Mouse (Mus musculus) liver, adult 2 months (tissue): ENCODE data around the gene Ubap2. TPM values are rescaled to one million over a fixed set of nuclear protein-coding genes. Genes with fewer than 3 reads are reported as not detected.
A peak's percentile ranks its signal among the peaks of the same experiment; 100 is the strongest.

Experiments
- DNase-seq: peaks from one replicate; pipeline ENCODE4 v3.0.0-alpha.2; 2011; ENCODE audit warnings: low read depth, low spot score; ENCODE audit errors: extremely low read depth
- H3K27ac ChIP-seq: fragments of 200-500 bp; replicated peaks from 2 replicates; pipeline ENCODE4 v1.5.1; 2012; ENCODE audit warnings: low read depth, mild to moderate bottlenecking, control low read depth, inconsistent platforms, low read length; ENCODE audit not compliant: insufficient read depth
- H3K27me3 ChIP-seq: fragments of 200-500 bp; 2 replicates; pipeline ENCODE4 v1.6.1; 2012; ENCODE audit warnings: mild to moderate bottlenecking, moderate library complexity, low read length, inconsistent platforms; ENCODE audit not compliant: control insufficient read depth, insufficient read depth
- H3K36me3 ChIP-seq: fragments of 200-500 bp; 2 replicates; pipeline ENCODE4 v1.6.1; 2012; ENCODE audit warnings: low read length, inconsistent platforms; ENCODE audit not compliant: control insufficient read depth, insufficient read depth
- H3K4me1 ChIP-seq: fragments of 200-500 bp; 2 replicates; pipeline ENCODE4 v1.6.1; 2011; ENCODE audit warnings: low read length; ENCODE audit not compliant: control insufficient read depth, insufficient read depth
- H3K4me3 ChIP-seq: fragments of 200-500 bp; 2 replicates; pipeline ENCODE4 v1.5.1; 2011; ENCODE audit warnings: low read depth, mild to moderate bottlenecking, control low read depth, low read length, moderate library complexity; ENCODE audit not compliant: insufficient read depth
- H3K79me2 ChIP-seq: fragments of 200-500 bp; 2 replicates; pipeline ENCODE4 v1.6.1; 2012; ENCODE audit warnings: inconsistent platforms, mild to moderate bottlenecking, low read length, moderate library complexity; ENCODE audit not compliant: control insufficient read depth, insufficient read depth
- H3K9ac ChIP-seq: fragments of 200-500 bp; 2 replicates; pipeline ENCODE4 v1.6.1; 2012; ENCODE audit warnings: low read depth, mild to moderate bottlenecking, control low read depth, inconsistent platforms, low read length
- CTCF ChIP-seq: fragments of 200-500 bp; IDR thresholded peaks from 2 replicates; pipeline ENCODE4 v1.5.1; 2011; ENCODE audit warnings: low read depth, low read length, control low read depth
- POLR2A ChIP-seq: fragments of 200-500 bp; IDR thresholded peaks from 2 replicates; pipeline ENCODE4 v1.6.1; 2011; ENCODE audit warnings: low read length, control low read depth; ENCODE audit not compliant: insufficient read depth; ENCODE audit errors: extremely low read depth
- WGBS: fragments of 180-500 bp; shearing (Covaris S2); methylation state at CpG from one replicate; pipeline ENCODE4 v1.1.7; 2018; 5-methylcytosine and 5-hydroxymethylcytosine counted together
- polyA plus RNA-seq: library from polyadenylated mRNA; depleted of rRNA; stranded (reverse); fragments of >200 nt; gene quantifications from 2 replicates; pipeline ENCODE4 v1.2.3, GENCODE M21; 2012
- total RNA-seq: library from RNA; depleted of rRNA; stranded (reverse); fragments of >200 nt; gene quantifications from 2 replicates; pipeline ENCODE4 v1.2.3, GENCODE M21; 2014

Gene Ubap2
- total and polyA plus RNA-seq, 2 experiments = 3.0 to 23.0 TPM

DNA sequence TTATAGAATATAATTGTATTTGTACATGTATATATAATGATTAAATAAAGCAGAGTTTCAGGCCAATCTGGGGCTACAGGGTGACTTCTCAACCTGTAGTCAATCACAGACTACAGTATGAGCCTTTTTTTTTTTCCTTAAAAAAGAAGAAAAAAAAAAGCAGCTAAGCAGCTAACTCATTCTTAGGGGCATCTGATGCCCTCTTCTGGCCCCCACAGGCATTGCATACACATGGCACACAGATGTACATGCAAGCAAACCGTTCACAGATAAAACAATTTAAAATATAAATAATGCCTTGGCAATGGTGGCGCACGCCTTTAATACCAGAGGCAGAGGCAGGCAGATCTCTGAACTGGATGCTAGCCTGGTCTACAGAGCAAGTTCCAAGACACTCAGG lies 48.6 kb downstream of the Ubap2 start:
- Histone ChIP-seq H3K36me3 (peaks cover 50% of the 10 kb centered on the region), H3K27ac (no peak overlapping the region), H3K9ac (no peak overlapping the region), H3K27me3 (no peaks in the 10 kb centered on the region), H3K79me2 (no peaks in the 10 kb centered on the region), H3K4me3 (no peak overlapping the region), H3K4me1 (no peaks in the 10 kb centered on the region)
- TF ChIP-seq POLR2A (no peak), CTCF (peak; percentile 50; the same call in 1 of the 2 replicates)
- WGBS = 73% methylated on average over 3 of the region's 3 CpGs
- DNase-seq = peak; percentile 16

DNA sequence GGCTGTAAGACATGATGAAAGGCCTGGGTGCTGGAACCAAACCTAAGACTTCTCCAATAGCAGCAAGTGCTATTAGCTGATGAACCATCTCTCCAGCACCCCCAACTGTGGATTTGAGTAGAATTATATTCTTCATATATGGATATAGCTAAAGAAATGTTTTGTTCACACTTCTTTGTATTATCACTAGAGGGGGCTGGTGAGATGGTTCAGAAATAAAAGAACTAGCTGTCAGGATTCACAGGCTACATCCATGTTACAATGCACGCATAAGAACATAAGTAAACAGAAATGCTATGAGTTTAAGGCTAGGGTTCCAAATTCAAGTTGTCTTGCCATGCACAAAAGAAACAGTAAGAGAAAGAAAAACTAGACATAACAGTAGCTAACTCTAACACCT lies 49.5 kb downstream of the Ubap2 start:
- 88% methylated on average over 1 of the region's 1 CpGs for WGBS
- no peaks in the 10 kb centered on the region for H3K4me1 ChIP-seq
- no peaks in the 10 kb centered on the region for H3K27me3 ChIP-seq
- no peak overlapping the region for H3K4me3 ChIP-seq
- peaks cover 55% of the 10 kb centered on the region for H3K36me3 ChIP-seq
- no peak for TF ChIP-seq POLR2A
- TF ChIP-seq CTCF = no peak
- no peaks in the 10 kb centered on the region for H3K79me2 ChIP-seq
- DNase-seq = no peak
- no peak overlapping the region for H3K9ac ChIP-seq
- no peak overlapping the region for H3K27ac ChIP-seq

DNA sequence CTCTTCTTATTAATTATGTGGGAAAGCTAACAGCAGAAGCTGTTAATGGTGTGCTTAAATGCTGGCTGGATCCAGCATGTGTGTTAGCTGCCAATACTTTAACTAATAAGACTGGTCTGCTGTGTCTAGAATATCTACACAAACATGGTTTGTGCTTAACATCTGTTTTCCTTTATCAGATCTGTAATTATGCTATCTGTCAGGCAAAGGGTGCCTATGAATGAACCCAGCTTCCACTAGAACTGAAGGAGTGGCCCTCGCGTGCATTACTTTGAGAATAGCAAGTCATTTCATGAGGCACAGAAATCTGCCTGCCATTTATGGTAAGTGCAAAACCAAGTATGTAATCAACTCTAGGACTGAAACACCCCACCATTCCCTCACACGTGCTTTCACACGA lies 66.9 kb downstream of the Ubap2 start:
- H3K9ac ChIP-seq = no peak overlapping the region
- H3K36me3 ChIP-seq = peaks cover 58% of the 10 kb centered on the region
- H3K79me2 ChIP-seq = no peaks in the 10 kb centered on the region; the same call in 1 of the 2 replicates
- no peak overlapping the region for H3K27ac ChIP-seq
- TF ChIP-seq POLR2A (no peak), CTCF (no peak)
- no peaks in the 10 kb centered on the region for H3K4me1 ChIP-seq
- H3K27me3 ChIP-seq = no peaks in the 10 kb centered on the region
- no peak for DNase-seq
- H3K4me3 ChIP-seq = no peak overlapping the region
- WGBS = 86% methylated on average over 4 of the region's 4 CpGs

DNA sequence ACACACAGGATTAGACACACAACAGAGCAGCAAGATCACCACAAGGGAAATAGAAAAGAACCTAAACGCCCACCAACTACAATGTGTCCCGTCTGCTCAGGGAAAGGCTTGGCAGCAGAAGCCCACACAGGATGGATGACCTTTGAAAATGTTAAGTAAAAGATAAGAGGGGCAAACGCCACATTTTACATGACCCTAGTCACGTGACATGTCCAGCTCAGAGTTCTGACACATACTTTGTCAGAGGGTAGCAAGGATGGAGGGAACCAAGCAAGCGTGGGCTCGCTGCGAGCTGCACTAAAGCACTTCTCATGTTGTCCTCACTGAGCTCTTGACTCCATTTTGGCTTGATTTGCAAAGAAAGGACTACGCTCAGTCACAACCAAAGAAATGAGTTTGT lies 69.2 kb downstream of the Ubap2 start:
- Histone ChIP-seq H3K79me2 (no peaks in the 10 kb centered on the region; the same call in 1 of the 2 replicates), H3K9ac (no peak overlapping the region), H3K4me1 (no peaks in the 10 kb centered on the region), H3K27ac (no peak overlapping the region), H3K36me3 (peaks cover 67% of the 10 kb centered on the region), H3K4me3 (no peak overlapping the region), H3K27me3 (no peaks in the 10 kb centered on the region)
- WGBS = 86% methylated on average over 8 of the region's 8 CpGs
- TF ChIP-seq POLR2A (no peak), CTCF (no peak)
- DNase-seq = no peak

DNA sequence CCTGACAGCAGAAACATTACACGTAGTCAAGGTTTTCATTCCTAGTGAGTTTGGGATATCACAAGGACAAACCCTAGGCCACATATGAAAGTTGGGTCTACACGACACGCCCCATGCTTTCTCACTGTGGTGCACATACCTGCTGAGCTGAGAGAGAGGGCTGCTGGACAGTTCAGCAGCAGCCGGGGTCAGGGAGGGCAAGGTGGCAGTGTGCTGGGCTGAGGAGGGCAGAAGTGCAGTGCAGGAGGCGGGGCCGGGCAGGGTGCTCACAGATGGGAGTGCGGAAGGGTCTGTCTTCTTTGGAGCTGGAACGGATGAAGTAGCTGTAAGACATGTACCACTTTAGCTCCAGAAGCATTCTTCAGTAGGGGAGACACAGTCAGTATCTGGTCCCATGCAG lies 72.8 kb downstream of the Ubap2 start:
- Histone ChIP-seq H3K4me1 (no peaks in the 10 kb centered on the region), H3K9ac (no peak overlapping the region), H3K27me3 (no peaks in the 10 kb centered on the region), H3K79me2 (no peaks in the 10 kb centered on the region; the same call in 1 of the 2 replicates), H3K36me3 (peaks cover 51% of the 10 kb centered on the region), H3K4me3 (no peak overlapping the region), H3K27ac (no peak overlapping the region)
- TF ChIP-seq CTCF = no peak
- TF ChIP-seq POLR2A = no peak
- WGBS = 96% methylated on average over 8 of the region's 8 CpGs
- DNase-seq = no peak

DNA sequence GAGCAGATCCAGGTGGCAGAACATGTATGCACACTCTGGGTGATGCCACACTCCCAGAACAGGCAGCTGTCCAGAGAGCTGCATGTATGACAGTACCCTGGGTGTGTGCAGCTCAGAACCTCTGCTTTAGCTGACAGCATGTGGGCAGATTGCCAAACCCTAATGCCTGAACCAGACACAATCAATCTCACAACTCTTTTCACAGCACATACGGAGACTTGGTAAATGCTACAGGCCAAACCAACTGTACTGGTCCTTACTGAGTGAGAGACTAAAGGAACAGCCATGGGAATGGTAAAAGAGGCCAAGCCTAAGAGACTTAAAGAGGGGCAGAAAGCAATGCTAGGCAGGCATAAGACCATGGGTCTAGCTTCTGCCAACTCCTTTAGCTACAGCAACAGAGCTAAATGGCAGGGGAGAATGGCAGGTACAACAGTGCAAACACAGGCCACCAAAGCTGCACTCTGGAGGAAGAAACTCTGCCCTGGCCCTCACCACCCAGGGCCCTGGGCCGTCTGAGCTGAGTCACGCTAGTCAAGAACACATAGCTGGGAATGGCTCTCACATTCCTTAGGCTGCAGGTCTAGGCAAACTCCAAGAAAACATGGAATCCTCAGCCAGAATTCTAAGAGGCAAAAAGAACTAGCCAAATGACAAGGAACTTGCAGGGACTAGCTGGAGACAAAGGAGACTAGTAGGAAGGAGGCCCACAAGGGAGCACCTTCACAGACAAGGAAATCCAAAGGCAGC lies 77.9 kb downstream of the Ubap2 start:
- Histone ChIP-seq H3K36me3 (peaks cover 21% of the 10 kb centered on the region), H3K27ac (no peak overlapping the region), H3K79me2 (no peaks in the 10 kb centered on the region), H3K27me3 (no peaks in the 10 kb centered on the region), H3K4me3 (no peak overlapping the region), H3K4me1 (no peaks in the 10 kb centered on the region), H3K9ac (no peak overlapping the region)
- WGBS = 76% methylated on average over 3 of the region's 3 CpGs
- TF ChIP-seq POLR2A (no peak), CTCF (no peak)
- no peak for DNase-seq
